Mouse (Mus musculus): ENCODE measurements around the gene Plk3. TPM values are rescaled to one million over a fixed set of nuclear protein-coding genes. Genes with fewer than 3 reads are reported as not detected.

Gene Plk3
- polyA plus RNA-seq, 1 experiment from 2014 or later = 2.8 TPM

GRCm38 (mm10) chr4:117150212-117150733 lies 16.5 kb upstream of the Plk3 start:
- ATAC-seq = 0 out of 2 replicates have a peak, but pooled peaks have one; percentile 6
- no peak overlapping the region for H3K4me3 ChIP-seq
- H3K4me2 ChIP-seq = no peak overlapping the region
- H3K9ac ChIP-seq = no peak overlapping the region
- H3K27ac ChIP-seq = peak overlapping the region; percentile 33
- H3K4me1 ChIP-seq = peaks cover 40% of the 10 kb centered on the region
- no peaks in the 10 kb centered on the region for H3K9me3 ChIP-seq (replicated peaks)
- 75% methylated on average over 6 of the region's 6 CpGs for WGBS (ENCODE audit: insufficient replicate concordance)
- peaks cover 71% of the 10 kb centered on the region for H3K36me3 ChIP-seq
- H3K27me3 ChIP-seq (replicated peaks) = 0 out of 2 replicates have a peak, but pooled peaks cover 2% of the 10 kb centered on the region

- peaks cover 64% of the 10 kb centered on the region for H3K36me3 ChIP-seq
- H3K27ac ChIP-seq = peak overlapping the region; percentile 33
- no peak overlapping the region for H3K4me3 ChIP-seq
- ATAC-seq = no peak
- no peaks in the 10 kb centered on the region for H3K9me3 ChIP-seq (replicated peaks)
- H3K27me3 ChIP-seq (replicated peaks) = 0 out of 2 replicates have a peak, but pooled peaks cover 3% of the 10 kb centered on the region
- 54% methylated on average over 6 of the region's 6 CpGs for WGBS (ENCODE audit: insufficient replicate concordance)
- no peak overlapping the region for H3K9ac ChIP-seq
- H3K4me1 ChIP-seq = peaks cover 33% of the 10 kb centered on the region
- no peak overlapping the region for H3K4me2 ChIP-seq
These were observed 15.8 kb upstream of the Plk3 start for GRCm38 (mm10) chr4:117149291-117150211.

- H3K4me1 ChIP-seq = peaks cover 26% of the 10 kb centered on the region
- no peak overlapping the region for H3K27ac ChIP-seq
- H3K36me3 ChIP-seq = peaks cover 56% of the 10 kb centered on the region
- 66% methylated on average over 24 of the region's 24 CpGs for WGBS (ENCODE audit: insufficient replicate concordance)
- ATAC-seq = 0 out of 2 replicates have a peak, but pooled peaks have one; percentile 6
- 0 out of 2 replicates have a peak, but pooled peaks cover 5% of the 10 kb centered on the region for H3K27me3 ChIP-seq (replicated peaks)
- H3K9me3 ChIP-seq (replicated peaks) = no peaks in the 10 kb centered on the region
- no peak overlapping the region for H3K4me3 ChIP-seq
- no peak overlapping the region for H3K4me2 ChIP-seq
- no peak overlapping the region for H3K9ac ChIP-seq
These were observed 15.1 kb upstream of the Plk3 start for GRCm38 (mm10) chr4:117148815-117149214.

GRCm38 (mm10) chr4:117148047-117148713 lies 14.4 kb upstream of the Plk3 start:
- Histone ChIP-seq H3K9ac (no peak overlapping the region), H3K4me2 (no peak overlapping the region), H3K4me1 (peaks cover 19% of the 10 kb centered on the region), H3K27me3 (replicated peaks) (0 out of 2 replicates have a peak, but pooled peaks cover 9% of the 10 kb centered on the region), H3K9me3 (replicated peaks) (no peaks in the 10 kb centered on the region), H3K4me3 (no peak overlapping the region), H3K36me3 (peaks cover 50% of the 10 kb centered on the region), H3K27ac (no peak overlapping the region)
- no peak for ATAC-seq
- WGBS (ENCODE audit: insufficient replicate concordance) = 77% methylated on average over 18 of the region's 18 CpGs

GRCm38 (mm10) chr4:117146176-117146575 lies 12.4 kb upstream of the Plk3 start:
- peaks cover 29% of the 10 kb centered on the region; the same call in 1 of the 2 replicates for H3K27me3 ChIP-seq (replicated peaks)
- H3K9me3 ChIP-seq (replicated peaks) = no peaks in the 10 kb centered on the region
- 36% methylated on average over 15 of the region's 15 CpGs for WGBS (ENCODE audit: insufficient replicate concordance)
- no peak overlapping the region for H3K27ac ChIP-seq
- no peak overlapping the region for H3K4me2 ChIP-seq
- peaks cover 31% of the 10 kb centered on the region for H3K36me3 ChIP-seq
- H3K9ac ChIP-seq = no peak overlapping the region
- H3K4me3 ChIP-seq = no peak overlapping the region
- peak; percentile 29; the same call in 1 of the 2 replicates for ATAC-seq
- peaks cover 4% of the 10 kb centered on the region for H3K4me1 ChIP-seq

GRCm38 (mm10) chr4:117145248-117145647 lies 11.5 kb upstream of the Plk3 start:
- no peak overlapping the region for H3K4me2 ChIP-seq
- H3K27ac ChIP-seq = no peak overlapping the region
- no peaks in the 10 kb centered on the region for H3K9me3 ChIP-seq (replicated peaks)
- H3K36me3 ChIP-seq = peaks cover 22% of the 10 kb centered on the region
- peaks cover 33% of the 10 kb centered on the region; the same call in 1 of the 2 replicates for H3K27me3 ChIP-seq (replicated peaks)
- no peak for ATAC-seq
- no peak overlapping the region for H3K4me3 ChIP-seq
- WGBS (ENCODE audit: insufficient replicate concordance) = 78% methylated on average over 13 of the region's 13 CpGs
- peaks cover 6% of the 10 kb centered on the region for H3K4me1 ChIP-seq
- H3K9ac ChIP-seq = no peak overlapping the region

- H3K36me3 ChIP-seq = 0 out of 2 replicates have a peak, but pooled peaks cover 3% of the 10 kb centered on the region
- H3K4me3 ChIP-seq = no peak overlapping the region
- 54% methylated on average over 7 of the region's 7 CpGs for WGBS (ENCODE audit: insufficient replicate concordance)
- no peaks in the 10 kb centered on the region for H3K9me3 ChIP-seq (replicated peaks)
- H3K27me3 ChIP-seq (replicated peaks) = peaks cover 33% of the 10 kb centered on the region; the same call in 1 of the 2 replicates
- peaks cover 23% of the 10 kb centered on the region for H3K4me1 ChIP-seq
- ATAC-seq = no peak
- no peak overlapping the region for H3K4me2 ChIP-seq
- H3K9ac ChIP-seq = no peak overlapping the region
- H3K27ac ChIP-seq = no peak overlapping the region
These were observed 9.3 kb upstream of the Plk3 start for GRCm38 (mm10) chr4:117143023-117143422.

- no peaks in the 10 kb centered on the region for H3K36me3 ChIP-seq
- H3K9ac ChIP-seq = no peak overlapping the region
- no peak overlapping the region for H3K4me2 ChIP-seq
- peaks cover 33% of the 10 kb centered on the region; the same call in 1 of the 2 replicates for H3K27me3 ChIP-seq (replicated peaks)
- H3K9me3 ChIP-seq (replicated peaks) = no peaks in the 10 kb centered on the region
- WGBS (ENCODE audit: insufficient replicate concordance) = 31% methylated on average over 4 of the region's 4 CpGs
- peaks cover 33% of the 10 kb centered on the region for H3K4me1 ChIP-seq
- no peak overlapping the region for H3K4me3 ChIP-seq
- no peak for ATAC-seq
- H3K27ac ChIP-seq = no peak overlapping the region
These were observed 6.8 kb upstream of the Plk3 start for GRCm38 (mm10) chr4:117140613-117141012.

- H3K4me3 ChIP-seq = no peak overlapping the region
- H3K27me3 ChIP-seq (replicated peaks) = peaks cover 30% of the 10 kb centered on the region; the same call in 1 of the 2 replicates
- 0 out of 2 replicates have a peak overlapping the region, but pooled peaks have one; percentile 3 for H3K27ac ChIP-seq
- H3K9ac ChIP-seq = no peak overlapping the region
- H3K4me2 ChIP-seq = no peak overlapping the region
- no peaks in the 10 kb centered on the region for H3K36me3 ChIP-seq
- H3K4me1 ChIP-seq = peaks cover 45% of the 10 kb centered on the region
- ATAC-seq = 0 out of 2 replicates have a peak, but pooled peaks have one; percentile 13
- 3% methylated on average over 2 of the region's 2 CpGs for WGBS (ENCODE audit: insufficient replicate concordance)
- no peaks in the 10 kb centered on the region for H3K9me3 ChIP-seq (replicated peaks)
These were observed 5.5 kb upstream of the Plk3 start for GRCm38 (mm10) chr4:117139217-117139612.

- H3K36me3 ChIP-seq = no peaks in the 10 kb centered on the region
- H3K4me3 ChIP-seq = no peak overlapping the region
- no peak overlapping the region; the same call in 1 of the 2 replicates for H3K9ac ChIP-seq
- no peak for ATAC-seq
- 0 out of 2 replicates have a peak overlapping the region, but pooled peaks have one; percentile 3 for H3K27ac ChIP-seq
- H3K4me1 ChIP-seq = peaks cover 48% of the 10 kb centered on the region
- H3K27me3 ChIP-seq (replicated peaks) = peaks cover 27% of the 10 kb centered on the region
- H3K4me2 ChIP-seq = no peak overlapping the region
- H3K9me3 ChIP-seq (replicated peaks) = no peaks in the 10 kb centered on the region
- WGBS (ENCODE audit: insufficient replicate concordance) = 57% methylated on average over 16 of the region's 17 CpGs
These were observed 4.8 kb upstream of the Plk3 start for GRCm38 (mm10) chr4:117138295-117139216.

- peaks cover 28% of the 10 kb centered on the region for H3K27me3 ChIP-seq (replicated peaks)
- H3K9me3 ChIP-seq (replicated peaks) = no peaks in the 10 kb centered on the region
- 0 out of 2 replicates have a peak, but pooled peaks cover 7% of the 10 kb centered on the region for H3K36me3 ChIP-seq
- H3K27ac ChIP-seq = peak overlapping the region; percentile 75
- H3K4me2 ChIP-seq = peak overlapping the region; percentile 46
- H3K4me1 ChIP-seq = peaks cover 61% of the 10 kb centered on the region
- no peak overlapping the region for H3K4me3 ChIP-seq
- peak overlapping the region; percentile 40 for H3K9ac ChIP-seq
- 17% methylated on average over 8 of the region's 8 CpGs for WGBS (ENCODE audit: insufficient replicate concordance)
- peak; percentile 67 for ATAC-seq
These were observed 2.3 kb upstream of the Plk3 start for GRCm38 (mm10) chr4:117136034-117136433.
